Mouse (Mus musculus) liver, embryonic 12.5 days (tissue): Measurements from ENCODE around the gene Zc3h4. TPM values are rescaled to one million over a fixed set of nuclear protein-coding genes. Genes with fewer than 3 reads are reported as not detected.
"Not testable (repeated sequence)": the region's sequence is repeated elsewhere in the genome, so short reads cannot be mapped to it uniquely, and the experiment has no call there.

Source experiments
- ATAC-seq: fragments of 200-750 bp; cut with Nextera tagmentation; 2 replicates; pipeline ENCODE4 v1.8.0; 2017; ENCODE audit warnings: moderate number of reproducible peaks, mild to moderate bottlenecking, moderate library complexity
- H3K27ac ChIP-seq: fragments of 300-500 bp; sonication (generic); 2 replicates; pipeline ENCODE4 v1.5.1; 2016; ENCODE audit warnings: mild to moderate bottlenecking
- H3K27me3 ChIP-seq: fragments of 300-500 bp; sonication (generic); replicated peaks from 2 replicates; pipeline ENCODE4 v1.6.1; 2016; ENCODE audit warnings: mild to moderate bottlenecking, moderate library complexity
- H3K36me3 ChIP-seq: fragments of 300-500 bp; sonication (generic); 2 replicates; pipeline ENCODE4 v1.6.1; 2016; ENCODE audit warnings: mild to moderate bottlenecking, moderate library complexity
- H3K4me1 ChIP-seq: fragments of 300-500 bp; sonication (generic); 2 replicates; pipeline ENCODE4 v1.6.1; 2016
- H3K4me2 ChIP-seq: fragments of 300-500 bp; sonication (generic); 2 replicates; pipeline ENCODE4 v1.6.1; 2016; ENCODE audit warnings: mild to moderate bottlenecking, moderate library complexity
- H3K4me3 ChIP-seq: fragments of 300-500 bp; sonication (generic); 2 replicates; pipeline ENCODE4 v1.5.1; 2016; ENCODE audit warnings: mild to moderate bottlenecking, moderate library complexity
- H3K9ac ChIP-seq: fragments of 300-500 bp; sonication (generic); 2 replicates; pipeline ENCODE4 v1.6.1; 2016; ENCODE audit warnings: mild to moderate bottlenecking, moderate library complexity
- H3K9me3 ChIP-seq: fragments of 300-500 bp; sonication (generic); replicated peaks from 2 replicates; pipeline ENCODE4 v1.6.1; 2016; ENCODE audit warnings: mild to moderate bottlenecking, moderate library complexity
- WGBS: fragments of 180-500 bp; shearing (Covaris S2); methylation state at CpG from one replicate; pipeline ENCODE4 v1.1.7; 2016; ENCODE audit not compliant: insufficient replicate concordance; 5-methylcytosine and 5-hydroxymethylcytosine counted together
- polyA plus RNA-seq: library from polyadenylated mRNA; unstranded; fragments of >200 nt; fragmentation: Nextera tagmentation; extraction: Ambion mirVana; gene quantifications from 2 replicates; pipeline ENCODE4 v1.2.1, GENCODE M21; 2016

Gene Zc3h4
- polyA plus RNA-seq, 1 experiment from 2014 or later, result 14.5 TPM

- Histone ChIP-seq H3K4me2 (no peak overlapping the region), H3K9ac (no peak overlapping the region; the same call in 1 of the 2 replicates), H3K36me3 (peaks cover 96% of the 10 kb centered on the region), H3K4me1 (peaks cover 8% of the 10 kb centered on the region; the same call in 1 of the 2 replicates), H3K9me3 (no peaks in the 10 kb centered on the region), H3K27me3 (no peaks in the 10 kb centered on the region), H3K4me3 (no peak overlapping the region), H3K27ac (no peak overlapping the region)
- WGBS, result 85% methylated on average over 1 of the region's 1 CpGs
- ATAC-seq, result peak; percentile 62; the same call in 1 of the 2 replicates
Observed at GRCm38 (mm10) chr7:16376505-16376904, 24.2 kb upstream of the Zc3h4 start.

GRCm38 (mm10) chr7:16387160-16388041 lies 13.3 kb upstream of the Zc3h4 start, which contains the start of gene Sae1:
Sae1 (minus strand) TSS chr7:16387806.
- Histone ChIP-seq H3K4me1 (peaks cover 46% of the 10 kb centered on the region), H3K9ac (peak within 1 kb of the TSS; percentile 83), H3K4me3 (peak within 1 kb of the TSS; percentile 79), H3K9me3 (no peaks in the 10 kb centered on the region), H3K4me2 (peak within 1 kb of the TSS; percentile 93), H3K27me3 (no peaks in the 10 kb centered on the region), H3K27ac (peak within 1 kb of the TSS; percentile 80), H3K36me3 (peaks cover 38% of the 10 kb centered on the region)
- peak; percentile 93 for ATAC-seq
- WGBS, result 2% methylated on average over 58 of the region's 58 CpGs

GRCm38 (mm10) chr7:16389942-16390341 lies 10.8 kb upstream of the Zc3h4 start:
- H3K36me3 ChIP-seq, result peaks cover 13% of the 10 kb centered on the region
- H3K4me2 ChIP-seq, ATAC-seq, H3K9ac ChIP-seq, H3K4me3 ChIP-seq, H3K27ac ChIP-seq, H3K9me3 ChIP-seq, H3K27me3 ChIP-seq: not testable (repeated sequence)
- H3K4me1 ChIP-seq, result peaks cover 37% of the 10 kb centered on the region
- 64% methylated on average over 2 of the region's 2 CpGs for WGBS

DNA sequence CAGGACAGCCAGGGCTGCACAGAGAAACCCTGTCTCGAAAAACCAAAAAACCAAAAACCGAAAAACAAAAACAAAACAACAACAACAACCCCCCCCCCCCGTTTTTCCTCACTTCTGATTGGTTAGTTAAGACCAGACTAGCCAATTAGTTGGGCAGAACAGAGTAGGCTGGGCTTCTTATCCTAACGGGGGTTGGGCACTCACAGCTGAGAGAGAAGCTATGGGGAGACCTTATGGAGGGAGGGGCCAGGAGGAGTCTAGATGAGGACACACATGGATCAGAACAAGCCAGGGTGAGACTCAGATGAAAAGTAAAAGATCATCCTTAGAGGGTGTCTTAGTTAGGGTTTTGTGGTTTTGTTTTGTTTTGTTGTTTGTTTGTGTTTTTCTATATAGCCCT lies 7.8 kb upstream of the Zc3h4 start:
- Histone ChIP-seq H3K9ac (no peak overlapping the region), H3K9me3 (no peaks in the 10 kb centered on the region), H3K4me2 (no peak overlapping the region), H3K27me3 (no peaks in the 10 kb centered on the region), H3K27ac (no peak overlapping the region), H3K4me3 (no peak overlapping the region), H3K36me3 (no peaks in the 10 kb centered on the region), H3K4me1 (peaks cover 17% of the 10 kb centered on the region)
- peak; percentile 36; the same call in 1 of the 2 replicates for ATAC-seq
- WGBS, result 41% methylated on average over 4 of the region's 4 CpGs

GRCm38 (mm10) chr7:16395944-16396343 lies 4.8 kb upstream of the Zc3h4 start:
- H3K4me2 ChIP-seq, result no peak overlapping the region
- 0% methylated on average over 2 of the region's 2 CpGs for WGBS

GRCm38 (mm10) chr7:16397465-16397864 lies 3.2 kb upstream of the Zc3h4 start:
- Histone ChIP-seq H3K9ac (no peak overlapping the region), H3K36me3 (peaks cover under 1% of the 10 kb centered on the region; the same call in 1 of the 2 replicates), H3K4me1 (peaks cover 23% of the 10 kb centered on the region), H3K27ac (no peak overlapping the region), H3K4me3 (no peak overlapping the region), H3K9me3 (no peaks in the 10 kb centered on the region), H3K4me2 (no peak overlapping the region), H3K27me3 (no peaks in the 10 kb centered on the region)
- no peak for ATAC-seq
- 45% methylated on average over 4 of the region's 4 CpGs for WGBS

More at GRCm38 (mm10) chr7:16395944-16396343, 4.8 kb upstream of the Zc3h4 start:
- Histone ChIP-seq H3K27ac (no peak overlapping the region), H3K36me3 (no peaks in the 10 kb centered on the region), H3K9me3 (no peaks in the 10 kb centered on the region), H3K9ac (no peak overlapping the region), H3K4me1 (peaks cover 23% of the 10 kb centered on the region), H3K27me3 (no peaks in the 10 kb centered on the region), H3K4me3 (no peak overlapping the region)
- no peak for ATAC-seq

DNA sequence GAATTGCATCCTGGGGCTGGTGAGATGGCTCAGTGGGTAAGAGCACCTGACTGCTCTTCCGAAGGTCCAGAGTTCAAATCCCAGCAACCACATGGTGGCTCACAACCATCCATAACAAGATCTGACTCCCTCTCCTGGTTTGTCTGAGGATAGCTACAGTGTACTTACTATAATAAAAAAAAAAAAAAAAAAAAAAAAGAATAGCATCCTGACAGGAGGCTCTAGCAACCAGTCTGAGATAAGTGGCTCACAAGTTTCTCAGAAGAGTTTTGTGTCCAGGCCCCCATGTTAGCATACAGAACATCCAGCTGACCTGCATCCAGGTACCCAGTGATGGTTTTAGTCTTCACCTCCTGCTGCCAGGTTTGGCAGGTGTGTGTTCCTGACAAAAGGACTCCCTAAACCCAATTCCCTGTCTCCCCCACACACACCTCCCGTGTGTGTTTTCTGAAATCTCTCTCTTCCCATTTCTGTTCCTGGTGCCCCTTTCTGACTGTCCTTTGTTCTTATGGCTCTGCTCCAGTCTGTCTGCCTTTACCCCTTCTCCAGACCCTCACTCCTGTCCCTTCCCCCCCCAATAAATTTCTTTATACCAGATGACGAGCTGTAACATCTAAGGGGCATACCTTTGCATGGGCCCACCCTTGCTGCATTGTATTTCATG lies 2.2 kb upstream of the Zc3h4 start:
- 50% methylated on average over 3 of the region's 3 CpGs for WGBS

GRCm38 (mm10) chr7:16399098-16399819 lies 1.5 kb upstream of the Zc3h4 start:
- Histone ChIP-seq H3K27me3 (no peaks in the 10 kb centered on the region), H3K4me3 (peak overlapping the region; percentile 90), H3K36me3 (peaks cover 14% of the 10 kb centered on the region; the same call in 1 of the 2 replicates), H3K4me1 (peaks cover 28% of the 10 kb centered on the region), H3K27ac (peak overlapping the region; percentile 100), H3K9ac (peak overlapping the region; percentile 100), H3K4me2 (peak overlapping the region; percentile 89), H3K9me3 (no peaks in the 10 kb centered on the region)
- peak; percentile 74 for ATAC-seq
- under 1% methylated on average over 31 of the region's 31 CpGs for WGBS

More for the DNA sequence above, 2.2 kb upstream of the Zc3h4 start:
- H3K36me3 ChIP-seq, result peaks cover 11% of the 10 kb centered on the region; the same call in 1 of the 2 replicates
- peak overlapping the region; percentile 100 for H3K27ac ChIP-seq
- H3K4me2 ChIP-seq, result peak overlapping the region; percentile 89
- peak overlapping the region; percentile 90 for H3K4me3 ChIP-seq
- H3K9me3 ChIP-seq, result no peaks in the 10 kb centered on the region
- peaks cover 22% of the 10 kb centered on the region for H3K4me1 ChIP-seq
- H3K27me3 ChIP-seq, result no peaks in the 10 kb centered on the region
- H3K9ac ChIP-seq, result peak overlapping the region; percentile 100
- ATAC-seq, result no peak

- peak overlapping the region; percentile 90 for H3K4me3 ChIP-seq
- peaks cover 36% of the 10 kb centered on the region for H3K4me1 ChIP-seq
- H3K27ac ChIP-seq, result peak overlapping the region; percentile 100
- under 1% methylated on average over 77 of the region's 77 CpGs for WGBS
- H3K9ac ChIP-seq, result peak overlapping the region; percentile 100
- H3K4me2 ChIP-seq, result peak overlapping the region; percentile 89
- no peaks in the 10 kb centered on the region for H3K27me3 ChIP-seq
- peak; percentile 80 for ATAC-seq
- peaks cover 14% of the 10 kb centered on the region; the same call in 1 of the 2 replicates for H3K36me3 ChIP-seq
- H3K9me3 ChIP-seq, result no peaks in the 10 kb centered on the region
Observed at GRCm38 (mm10) chr7:16399820-16400688, 656 bp upstream of the Zc3h4 start.

DNA sequence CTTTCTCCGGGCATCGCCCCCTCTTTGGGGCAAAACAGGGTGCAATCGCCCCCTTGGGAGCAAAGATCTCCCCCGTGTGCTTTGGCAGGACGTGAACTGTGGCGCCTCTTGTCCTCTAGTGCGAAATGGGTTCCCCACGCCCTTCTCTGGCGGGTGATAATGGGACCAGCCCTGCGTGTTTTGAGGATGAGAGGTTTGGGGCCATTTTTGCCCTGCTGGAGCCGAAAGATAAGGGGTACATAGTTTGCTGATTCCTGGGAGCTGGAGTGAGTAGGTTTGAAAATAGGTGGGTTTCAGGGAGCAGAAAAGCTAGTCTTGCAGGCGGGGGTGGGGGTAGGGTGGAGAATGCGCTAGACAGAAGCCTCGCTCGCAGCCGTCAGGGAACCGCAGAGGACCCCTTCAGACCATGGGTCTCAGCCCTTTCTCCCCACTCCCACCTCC lies 1.3 kb downstream of the Zc3h4 start:
- ATAC-seq, result peak; percentile 28
- Histone ChIP-seq H3K9ac (peak overlapping the region; percentile 100), H3K4me3 (peak overlapping the region; percentile 90), H3K27me3 (no peaks in the 10 kb centered on the region), H3K36me3 (peaks cover 16% of the 10 kb centered on the region; the same call in 1 of the 2 replicates), H3K4me1 (peaks cover 55% of the 10 kb centered on the region), H3K27ac (peak overlapping the region; percentile 100), H3K4me2 (peak overlapping the region; percentile 89), H3K9me3 (no peaks in the 10 kb centered on the region)
- WGBS, result under 1% methylated on average over 17 of the region's 17 CpGs
